Mouse (Mus musculus) liver, embryonic 16.5 days (tissue): Measurements from ENCODE around the gene Lpar4. TPM values are rescaled to one million over a fixed set of nuclear protein-coding genes. Genes with fewer than 3 reads are reported as not detected.
A peak's percentile ranks its signal among the peaks of the same experiment; 100 is the strongest.

Experiments used
- ATAC-seq: fragments of 200-750 bp; cut with Nextera tagmentation; 2 replicates; pipeline ENCODE4 v1.8.0; 2017; ENCODE audit warnings: low read depth, mild to moderate bottlenecking, moderate number of reproducible peaks, moderate library complexity
- H3K27ac ChIP-seq: fragments of 300-500 bp; sonication (generic); 2 replicates; pipeline ENCODE4 v1.5.1; 2014; ENCODE audit warnings: mild to moderate bottlenecking, low read length
- H3K27me3 ChIP-seq: fragments of 300-500 bp; sonication (generic); 2 replicates; pipeline ENCODE4 v1.6.1; 2014; ENCODE audit warnings: low read depth, low read length, mixed read lengths; ENCODE audit not compliant: control insufficient read depth, insufficient read depth
- H3K36me3 ChIP-seq: fragments of 300-500 bp; sonication (generic); 2 replicates; pipeline ENCODE4 v1.6.1; 2014; ENCODE audit warnings: mild to moderate bottlenecking; ENCODE audit not compliant: control insufficient read depth, insufficient read depth
- H3K4me1 ChIP-seq: fragments of 300-500 bp; sonication (generic); 2 replicates; pipeline ENCODE4 v1.6.1; 2014; ENCODE audit warnings: low read depth, low read length, mixed read lengths; ENCODE audit not compliant: control insufficient read depth
- H3K4me2 ChIP-seq: fragments of 300-500 bp; sonication (generic); 2 replicates; pipeline ENCODE4 v1.6.1; 2014; ENCODE audit warnings: low read depth, low read length, mixed read lengths
- H3K4me3 ChIP-seq: fragments of 300-500 bp; sonication (generic); 2 replicates; pipeline ENCODE4 v1.5.1; 2014; ENCODE audit warnings: low read depth, mild to moderate bottlenecking, low read length
- H3K9ac ChIP-seq: fragments of 300-500 bp; sonication (generic); 2 replicates; pipeline ENCODE4 v1.6.1; 2014; ENCODE audit warnings: low read depth, low read length
- H3K9me3 ChIP-seq: fragments of 300-500 bp; sonication (generic); replicated peaks from 2 replicates; pipeline ENCODE4 v1.6.1; 2016; ENCODE audit warnings: low read length; ENCODE audit not compliant: control insufficient read depth
- WGBS: fragments of 180-500 bp; shearing (Covaris S2); extraction: QIAGEN DNeasy Blood & Tissue Kit; methylation state at CpG from one replicate; pipeline ENCODE4 v1.1.7; 2014; ENCODE audit not compliant: insufficient replicate concordance; 5-methylcytosine and 5-hydroxymethylcytosine counted together
- polyA plus RNA-seq: library from polyadenylated mRNA; unstranded; fragments of >200 nt; fragmentation: Nextera tagmentation; extraction: Ambion mirVana; gene quantifications from 2 replicates; pipeline ENCODE4 v1.2.1, GENCODE M21; 2015

Lpar4 gene
- polyA plus RNA-seq: 1.3 and 1.5 TPM in 2 replicates

DNA sequence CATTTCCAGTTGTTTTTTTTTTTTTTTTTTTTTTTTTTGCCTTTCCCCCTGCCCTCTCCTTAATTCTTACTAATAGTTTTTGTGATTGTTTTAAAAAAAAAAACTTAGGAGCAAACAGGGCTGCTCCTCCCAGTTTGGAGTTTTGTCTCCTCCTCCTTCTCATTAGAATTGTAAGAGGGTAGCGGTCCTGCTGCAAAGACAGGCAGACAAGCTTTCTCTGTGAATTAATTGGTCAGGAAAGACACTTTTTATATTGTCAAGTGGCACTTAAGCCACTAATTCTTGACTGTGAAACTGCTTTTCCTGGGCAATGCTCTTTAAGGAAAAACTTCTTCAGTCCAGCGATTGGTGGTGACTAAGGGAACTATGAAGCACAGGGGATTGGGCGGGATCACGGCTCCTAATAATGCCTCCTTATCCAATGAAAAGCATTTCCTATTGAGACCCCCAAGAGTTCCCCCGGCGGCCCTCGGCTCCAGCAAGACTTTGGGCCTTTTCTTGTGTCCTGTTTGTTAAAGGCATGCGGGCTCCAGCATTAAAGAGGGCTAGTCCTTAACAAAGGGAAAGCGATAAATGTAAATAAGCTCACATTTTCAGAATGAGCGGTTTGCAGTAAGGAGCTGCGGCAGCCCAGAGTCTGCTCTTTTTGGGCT lies at the start of gene Lpar4:
Gene Lpar4, plus strand, starts transcription at position 451 of the 653 bp plus-strand sequence.
- H3K4me3 ChIP-seq: peak within 1 kb of the TSS; percentile 48
- peak within 1 kb of the TSS; percentile 37 for H3K4me2 ChIP-seq
- 19% methylated on average over 11 of the region's 11 CpGs for WGBS
- no peaks in the 10 kb centered on the region for H3K27me3 ChIP-seq
- H3K36me3 ChIP-seq: no peaks in the 10 kb centered on the region
- no peaks in the 10 kb centered on the region for H3K9me3 ChIP-seq
- no peak within 1 kb of the TSS for H3K27ac ChIP-seq
- ATAC-seq: no peak
- no peaks in the 10 kb centered on the region for H3K4me1 ChIP-seq
- H3K9ac ChIP-seq: no peak within 1 kb of the TSS

DNA sequence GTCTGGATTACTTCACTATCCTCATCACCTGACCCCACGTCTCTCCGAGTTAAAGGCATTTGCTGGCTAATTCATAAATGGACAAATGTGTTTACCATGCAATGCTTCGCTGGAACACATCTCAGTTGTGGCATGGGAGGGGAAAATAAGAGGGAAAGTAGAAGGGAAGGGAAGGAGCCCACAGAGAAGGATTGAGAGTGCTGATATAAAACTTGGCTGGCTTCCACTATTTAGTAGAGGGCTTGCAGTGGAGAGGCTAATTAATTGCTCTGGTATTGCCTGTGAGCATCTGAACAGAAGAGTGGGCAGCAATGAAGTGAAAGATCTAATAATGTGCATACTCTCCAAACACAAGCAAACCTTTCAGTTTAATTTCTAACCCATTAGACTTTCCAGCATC lies 49.0 kb upstream of the Lpar4 start:
- 41% methylated on average over 3 of the region's 3 CpGs for WGBS
- no peaks in the 10 kb centered on the region for H3K9me3 ChIP-seq
- no peak for ATAC-seq
- no peaks in the 10 kb centered on the region for H3K27me3 ChIP-seq
- H3K4me2 ChIP-seq: no peak overlapping the region
- no peaks in the 10 kb centered on the region for H3K4me1 ChIP-seq
- no peaks in the 10 kb centered on the region for H3K36me3 ChIP-seq
- no peak overlapping the region for H3K4me3 ChIP-seq
- H3K27ac ChIP-seq: no peak overlapping the region
- H3K9ac ChIP-seq: no peak overlapping the region

DNA sequence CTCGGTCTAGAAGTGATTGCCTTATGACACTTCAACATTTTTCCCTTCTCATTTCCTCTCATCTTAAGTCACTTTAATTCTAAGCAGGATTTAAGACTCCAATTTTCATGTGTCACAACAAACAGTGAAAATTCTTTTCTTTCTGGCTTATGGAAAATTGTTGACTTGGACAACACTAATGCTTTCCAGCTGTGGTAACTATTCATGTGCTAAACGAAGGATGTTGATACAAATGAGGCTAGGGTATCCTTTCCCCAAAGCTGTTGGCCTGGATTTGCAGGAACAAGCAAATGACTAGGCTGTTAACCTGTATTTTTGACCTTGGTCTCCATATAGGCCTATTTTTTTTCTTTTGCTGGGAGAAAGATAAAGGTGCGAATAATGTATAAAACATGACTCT lies 48.5 kb upstream of the Lpar4 start:
- no peak for ATAC-seq
- Histone ChIP-seq H3K4me2 (no peak overlapping the region), H3K27ac (no peak overlapping the region), H3K36me3 (no peaks in the 10 kb centered on the region), H3K27me3 (no peaks in the 10 kb centered on the region), H3K4me3 (no peak overlapping the region), H3K9me3 (no peaks in the 10 kb centered on the region), H3K9ac (no peak overlapping the region), H3K4me1 (no peaks in the 10 kb centered on the region)
- WGBS: 29% methylated on average over 3 of the region's 3 CpGs

DNA sequence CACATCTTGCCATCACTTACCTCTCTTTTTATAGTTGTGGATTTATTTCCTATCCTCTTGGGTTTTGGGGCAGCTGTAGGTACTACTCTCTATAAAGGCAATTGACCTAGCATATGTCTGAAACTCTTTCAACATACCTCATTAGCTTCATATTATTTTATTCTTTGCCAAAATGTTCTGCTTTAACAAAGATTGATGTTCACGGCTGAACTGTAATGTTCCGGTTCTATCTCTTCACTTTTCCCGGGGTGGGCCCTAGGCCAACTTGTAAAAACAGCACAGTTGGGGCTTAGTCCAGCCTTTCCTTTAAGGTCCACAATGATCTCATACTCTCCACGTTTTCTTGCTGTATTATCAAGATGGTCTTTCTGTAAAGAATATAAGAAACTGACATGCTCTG lies 48.1 kb upstream of the Lpar4 start:
- H3K4me3 ChIP-seq: no peak overlapping the region
- ATAC-seq: no peak
- H3K9me3 ChIP-seq: no peaks in the 10 kb centered on the region
- no peaks in the 10 kb centered on the region for H3K36me3 ChIP-seq
- H3K27ac ChIP-seq: no peak overlapping the region
- H3K4me2 ChIP-seq: no peak overlapping the region
- no peaks in the 10 kb centered on the region for H3K4me1 ChIP-seq
- H3K9ac ChIP-seq: no peak overlapping the region
- 61% methylated on average over 4 of the region's 4 CpGs for WGBS
- H3K27me3 ChIP-seq: no peaks in the 10 kb centered on the region

DNA sequence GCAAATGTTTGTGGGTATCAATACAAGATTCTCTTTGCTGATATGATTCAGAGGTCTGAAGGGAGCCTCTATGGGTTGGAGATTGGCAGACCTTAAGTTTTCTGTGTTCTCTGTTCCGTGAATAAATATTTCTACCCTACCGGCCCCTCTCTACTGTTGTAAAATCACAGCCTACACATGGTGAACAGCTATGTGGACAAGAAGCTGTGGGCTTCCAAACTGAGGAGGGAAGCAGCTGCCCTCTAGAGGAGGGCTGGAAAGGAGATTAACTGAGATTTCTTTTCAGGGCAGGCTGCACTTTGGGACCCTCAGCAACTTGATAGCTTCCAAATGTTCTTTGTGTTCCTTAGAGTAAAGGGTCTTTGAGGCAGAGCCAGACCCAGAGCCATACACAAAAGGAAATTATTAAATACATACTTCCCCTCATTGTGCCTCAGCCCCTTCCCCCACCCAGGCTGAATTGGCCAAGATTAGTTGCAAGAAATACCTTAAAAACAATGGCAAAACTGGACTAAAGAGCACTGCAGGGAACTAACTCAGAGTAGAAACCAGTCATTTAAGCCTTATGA lies 22.6 kb upstream of the Lpar4 start:
- H3K9ac ChIP-seq: no peak overlapping the region

DNA sequence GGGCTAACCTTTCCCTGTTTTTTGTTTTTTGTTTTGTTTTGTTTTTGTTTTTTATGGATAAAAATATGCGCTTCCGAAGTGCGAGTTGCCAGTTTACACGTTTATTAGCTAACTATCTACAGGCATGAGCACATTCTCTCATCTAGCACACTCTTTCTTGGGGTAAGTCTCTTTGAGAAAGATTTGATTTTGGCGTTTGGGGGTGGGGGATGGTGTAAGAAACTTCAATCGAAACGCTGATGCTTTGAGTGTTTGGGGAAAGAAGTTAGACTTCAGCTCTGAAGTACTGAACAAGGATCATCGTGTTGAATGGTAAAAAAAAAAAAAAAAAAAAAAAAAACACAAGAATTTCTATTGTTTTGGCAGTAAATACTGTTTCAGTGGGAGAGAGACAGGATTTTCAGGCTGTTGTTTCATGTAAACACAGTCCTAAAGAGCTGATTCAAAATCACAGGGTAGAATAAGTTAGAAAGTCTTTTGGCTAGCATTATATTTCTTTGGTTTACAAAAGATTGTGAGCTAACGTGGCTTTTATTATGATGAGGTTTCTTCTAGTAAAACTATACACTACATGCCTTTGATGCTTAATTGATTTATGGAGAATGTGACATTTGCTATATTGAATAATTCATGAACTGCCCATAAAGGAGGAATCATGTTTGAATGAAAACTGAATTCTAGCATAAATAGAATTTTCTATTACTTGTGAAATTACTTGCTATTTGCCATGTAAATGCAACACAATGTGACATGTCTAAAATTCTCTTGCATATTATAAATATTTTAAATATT lies 599 bp downstream of the Lpar4 start:
- H3K36me3 ChIP-seq: no peaks in the 10 kb centered on the region
- 13% methylated on average over 9 of the region's 9 CpGs for WGBS
- H3K27me3 ChIP-seq: no peaks in the 10 kb centered on the region
- no peak for ATAC-seq
- peak overlapping the region; percentile 48 for H3K4me3 ChIP-seq
- no peak overlapping the region for H3K9ac ChIP-seq
- H3K9me3 ChIP-seq: no peaks in the 10 kb centered on the region
- no peaks in the 10 kb centered on the region for H3K4me1 ChIP-seq
- H3K4me2 ChIP-seq: peak overlapping the region; percentile 37
- no peak overlapping the region for H3K27ac ChIP-seq

More for the DNA sequence above, 22.6 kb upstream of the Lpar4 start:
- no peak overlapping the region for H3K4me3 ChIP-seq
- no peaks in the 10 kb centered on the region for H3K36me3 ChIP-seq
- H3K4me1 ChIP-seq: no peaks in the 10 kb centered on the region
- WGBS: 57% methylated on average over 2 of the region's 2 CpGs
- no peak overlapping the region for H3K27ac ChIP-seq
- no peaks in the 10 kb centered on the region for H3K9me3 ChIP-seq
- H3K27me3 ChIP-seq: no peaks in the 10 kb centered on the region
- ATAC-seq: no peak
- no peak overlapping the region for H3K4me2 ChIP-seq

DNA sequence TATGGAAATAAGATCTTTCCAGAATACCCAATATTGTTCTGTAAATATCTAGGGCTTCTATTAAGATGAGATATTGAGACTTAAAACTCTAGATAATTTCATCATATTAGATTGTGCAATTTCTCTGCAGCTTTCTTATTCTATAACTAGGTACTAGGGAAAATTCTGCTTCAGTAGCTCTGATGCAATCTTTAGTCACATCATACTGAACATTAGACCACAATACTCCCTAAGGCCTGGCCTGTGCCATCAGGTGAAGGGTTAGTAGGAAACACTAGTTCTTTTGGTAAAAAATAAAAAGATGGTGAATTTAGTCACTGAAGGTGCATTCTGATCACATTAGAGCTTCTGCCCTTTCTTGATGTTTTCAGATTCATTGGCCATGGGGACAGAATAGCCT lies 4.1 kb downstream of the Lpar4 start:
- Histone ChIP-seq H3K9ac (no peak overlapping the region), H3K27ac (no peak overlapping the region), H3K4me3 (no peak overlapping the region)

DNA sequence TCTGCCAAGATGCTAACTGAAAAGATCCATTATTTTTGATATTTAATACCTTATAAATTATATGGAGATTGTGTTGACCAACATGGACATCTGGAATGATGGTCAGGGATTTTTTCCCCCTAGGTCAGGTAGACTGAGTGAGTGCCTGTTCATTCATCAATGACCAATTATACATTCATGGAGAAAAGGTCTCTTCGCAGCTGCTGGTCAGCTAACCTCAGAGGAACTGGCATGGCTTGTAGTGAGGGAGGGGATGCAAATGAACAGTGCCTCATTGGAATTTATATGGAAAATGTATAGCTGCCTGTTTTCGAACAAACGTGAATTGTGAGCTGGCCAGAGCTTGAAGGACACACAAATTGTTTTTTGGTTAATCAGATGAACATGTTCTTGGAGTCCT lies 18.9 kb downstream of the Lpar4 start:
- ATAC-seq: no peak
- Histone ChIP-seq H3K4me2 (no peak overlapping the region), H3K9me3 (no peaks in the 10 kb centered on the region), H3K4me1 (no peaks in the 10 kb centered on the region), H3K9ac (no peak overlapping the region), H3K27ac (no peak overlapping the region), H3K36me3 (no peaks in the 10 kb centered on the region), H3K4me3 (no peak overlapping the region), H3K27me3 (no peaks in the 10 kb centered on the region)
- 64% methylated on average over 3 of the region's 3 CpGs for WGBS

More for the DNA sequence above, 4.1 kb downstream of the Lpar4 start:
- H3K4me2 ChIP-seq: no peak overlapping the region
- no peaks in the 10 kb centered on the region for H3K27me3 ChIP-seq
- ATAC-seq: no peak
- no peaks in the 10 kb centered on the region for H3K36me3 ChIP-seq
- no peaks in the 10 kb centered on the region for H3K4me1 ChIP-seq
- H3K9me3 ChIP-seq: no peaks in the 10 kb centered on the region

DNA sequence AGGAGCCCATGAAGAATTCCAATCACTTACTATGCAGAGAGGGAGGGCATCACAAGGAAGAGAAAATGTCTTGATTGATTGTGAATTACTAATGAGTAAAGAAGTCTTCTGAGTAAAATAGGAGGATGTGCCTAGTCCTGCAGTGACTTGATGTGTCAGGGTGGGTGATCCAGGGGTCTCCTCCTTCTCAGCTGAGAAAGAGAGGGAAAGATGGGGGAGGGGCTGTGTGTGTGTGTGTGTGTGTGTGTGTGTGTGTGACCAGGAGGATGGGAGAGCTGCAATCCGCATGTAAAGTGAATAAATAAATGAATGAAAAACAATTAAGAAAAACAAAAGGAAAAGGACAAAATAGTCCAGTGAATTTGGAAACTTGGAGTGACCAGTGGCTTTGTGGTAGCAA lies 30.1 kb downstream of the Lpar4 start:
- Histone ChIP-seq H3K9me3 (no peaks in the 10 kb centered on the region), H3K36me3 (no peaks in the 10 kb centered on the region), H3K4me2 (no peak overlapping the region), H3K4me1 (no peaks in the 10 kb centered on the region), H3K4me3 (no peak overlapping the region), H3K27me3 (no peaks in the 10 kb centered on the region), H3K27ac (no peak overlapping the region), H3K9ac (no peak overlapping the region)
- ATAC-seq: no peak
- 39% methylated on average over 1 of the region's 1 CpGs for WGBS
